Mouse (Mus musculus) neural tube, embryonic 12.5 days (tissue): ENCODE data around the gene Gm21750. TPM values are rescaled to one million over a fixed set of nuclear protein-coding genes. Genes with fewer than 3 reads are reported as not detected.

Source experiments
- ATAC-seq: fragments of 200-750 bp; cut with Nextera tagmentation; 2 replicates; pipeline ENCODE4 v1.8.0; 2017; ENCODE audit warnings: low read depth, mild to moderate bottlenecking, moderate TSS enrichment, moderate library complexity; ENCODE audit not compliant: low FRiP score
- H3K27ac ChIP-seq: fragments of 300-500 bp; sonication (generic); 2 replicates; pipeline ENCODE4 v1.5.1; 2016
- H3K27me3 ChIP-seq: fragments of 300-500 bp; sonication (generic); replicated peaks from 2 replicates; pipeline ENCODE4 v1.6.1; 2016; ENCODE audit warnings: mild to moderate bottlenecking
- H3K36me3 ChIP-seq: fragments of 300-500 bp; sonication (generic); 2 replicates; pipeline ENCODE4 v1.6.1; 2016; ENCODE audit warnings: mild to moderate bottlenecking
- H3K4me1 ChIP-seq: fragments of 300-500 bp; sonication (generic); 2 replicates; pipeline ENCODE4 v1.6.1; 2016
- H3K4me2 ChIP-seq: fragments of 300-500 bp; sonication (generic); replicated peaks from 2 replicates; pipeline ENCODE4 v1.6.1; 2016; ENCODE audit warnings: mild to moderate bottlenecking
- H3K4me3 ChIP-seq: fragments of 300-500 bp; sonication (generic); 2 replicates; pipeline ENCODE4 v1.5.1; 2016
- H3K9ac ChIP-seq: fragments of 300-500 bp; sonication (generic); 2 replicates; pipeline ENCODE4 v1.6.1; 2016; ENCODE audit warnings: mild to moderate bottlenecking
- H3K9me3 ChIP-seq: fragments of 300-500 bp; sonication (generic); 2 replicates; pipeline ENCODE4 v1.6.1; 2016; ENCODE audit warnings: mild to moderate bottlenecking
- WGBS: fragments of 180-500 bp; shearing (Covaris S2); methylation state at CpG from one replicate; pipeline ENCODE4 v1.1.7; 2016; 5-methylcytosine and 5-hydroxymethylcytosine counted together
- polyA plus RNA-seq: library from polyadenylated mRNA; unstranded; fragments of >200 nt; fragmentation: Nextera tagmentation; extraction: Ambion mirVana; gene quantifications from 2 replicates; pipeline ENCODE4 v1.2.1, GENCODE M21; 2016

Gm21750 gene
- polyA plus RNA-seq, 1 experiment from 2014 or later, result not detected

- WGBS, result 56% methylated on average over 1 of the region's 1 CpGs
- no peaks in the 10 kb centered on the region for H3K4me1 ChIP-seq
- no peak overlapping the region for H3K27ac ChIP-seq
Measured at GRCm38 (mm10) chr14:73700256-73700655, 39.2 kb downstream of the Gm21750 start.

GRCm38 (mm10) chr14:73709412-73710110 lies 48.5 kb downstream of the Gm21750 start:
- no peak overlapping the region for H3K27ac ChIP-seq
- H3K36me3 ChIP-seq, result no peaks in the 10 kb centered on the region
- no peak overlapping the region for H3K4me2 ChIP-seq
- no peak overlapping the region for H3K9ac ChIP-seq
- no peak overlapping the region for H3K4me3 ChIP-seq
- WGBS, result 91% methylated on average over 9 of the region's 9 CpGs
- H3K27me3 ChIP-seq, result no peaks in the 10 kb centered on the region
- no peak for ATAC-seq
- no peaks in the 10 kb centered on the region for H3K4me1 ChIP-seq
- H3K9me3 ChIP-seq, result no peaks in the 10 kb centered on the region

More at GRCm38 (mm10) chr14:73700256-73700655, 39.2 kb downstream of the Gm21750 start:
- ATAC-seq, result no peak
- Histone ChIP-seq H3K36me3 (no peaks in the 10 kb centered on the region), H3K9me3 (no peaks in the 10 kb centered on the region), H3K4me3 (no peak overlapping the region), H3K9ac (no peak overlapping the region), H3K4me2 (no peak overlapping the region), H3K27me3 (no peaks in the 10 kb centered on the region)

Other genes starting within 250 kb of the Gm21750 start
- gene Med4, start 151.2 kb upstream of the Gm21750 start, polyA plus RNA-seq, result 89.3 and 90.0 TPM in 2 replicates
- 101 and 113 TPM in 2 replicates for gene Sucla2, start 135.9 kb upstream of the Gm21750 start, polyA plus RNA-seq
- 10.3 and 12.3 TPM in 2 replicates for gene Nudt15, start 113.0 kb upstream of the Gm21750 start, polyA plus RNA-seq